Mouse (Mus musculus) ovary, adult 18-20 months (tissue): ENCODE results near the gene Serping1.
A peak's percentile ranks its signal among the peaks of the same experiment; 100 is the strongest.
"Not testable (repeated sequence)": the region's sequence is repeated elsewhere in the genome, so short reads cannot be mapped to it uniquely, and the experiment has no call there.

Experiments
- DNase-seq: peaks from one replicate; pipeline ENCODE4 v3.0.0; 2022; ENCODE audit warnings: low spot score, mixed read lengths

The Serping1 gene

DNA sequence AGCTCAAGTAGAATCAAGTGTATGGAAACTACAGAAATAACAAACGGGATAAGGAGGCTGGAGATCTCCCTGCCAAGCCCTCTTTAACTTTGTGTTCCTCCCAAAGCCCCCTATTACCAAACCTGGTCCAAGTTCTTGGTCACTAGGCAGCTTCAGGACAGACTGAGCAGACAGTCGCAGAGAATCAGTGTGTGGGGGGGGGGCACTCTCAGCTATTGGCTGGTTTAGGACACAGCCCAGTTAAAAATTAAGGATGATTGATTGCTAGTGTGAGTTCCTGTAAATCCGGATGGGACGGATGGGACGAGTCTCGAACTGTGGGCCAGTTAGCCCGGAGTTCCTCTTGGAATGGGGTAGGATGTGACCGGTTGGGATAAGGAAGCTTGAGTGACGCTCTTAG, at the start of gene Serping1:
Gene Serping1 (minus strand): TSS at position 204 of the 400 bp plus-strand sequence.
- DNase-seq = no peak

DNA sequence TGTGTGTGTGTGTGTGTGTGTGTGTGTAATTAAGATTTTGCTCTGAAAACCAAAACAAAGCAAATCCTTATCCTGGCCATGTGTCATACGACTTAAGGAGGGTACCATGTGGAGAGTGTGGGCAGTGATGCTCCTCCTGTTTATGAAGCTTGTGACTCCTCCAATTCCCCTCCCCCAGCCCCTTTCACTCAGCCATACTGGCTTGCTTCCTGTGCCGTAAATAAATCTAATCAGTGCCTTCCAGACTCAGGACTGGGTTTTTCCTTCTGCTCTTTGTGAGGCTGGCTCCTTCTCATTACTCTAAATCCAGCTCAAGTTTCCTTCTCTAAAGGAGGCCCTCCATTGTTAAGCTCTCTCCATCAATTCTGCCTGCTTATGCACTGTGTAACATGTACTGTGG, 48.0 kb upstream of the Serping1 start:
- DNase-seq = no peak

DNA sequence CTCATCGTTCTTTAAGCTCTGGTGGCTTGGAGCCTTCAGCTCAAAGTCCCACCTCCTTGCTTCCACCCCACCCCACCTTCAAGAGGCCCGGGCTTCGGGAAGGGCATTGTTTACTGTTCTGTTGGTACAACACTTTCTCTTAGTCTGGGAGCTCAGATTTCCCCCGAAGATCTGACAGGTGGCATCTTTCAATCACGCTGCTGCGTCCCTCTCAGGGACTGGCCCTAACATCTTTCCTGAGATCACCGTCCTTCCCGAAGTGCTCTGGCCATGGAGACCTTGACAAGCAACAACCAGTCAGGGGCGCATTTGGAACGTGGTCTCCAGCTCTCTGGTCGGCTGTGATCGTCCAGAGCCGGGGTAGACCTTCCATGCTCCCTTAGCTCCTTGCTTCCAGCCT, 47.3 kb upstream of the Serping1 start, which contains the start of gene Smtnl1:
Gene Smtnl1 (minus strand): TSS at position 101 of the 400 bp plus-strand sequence.
- no peak for DNase-seq

DNA sequence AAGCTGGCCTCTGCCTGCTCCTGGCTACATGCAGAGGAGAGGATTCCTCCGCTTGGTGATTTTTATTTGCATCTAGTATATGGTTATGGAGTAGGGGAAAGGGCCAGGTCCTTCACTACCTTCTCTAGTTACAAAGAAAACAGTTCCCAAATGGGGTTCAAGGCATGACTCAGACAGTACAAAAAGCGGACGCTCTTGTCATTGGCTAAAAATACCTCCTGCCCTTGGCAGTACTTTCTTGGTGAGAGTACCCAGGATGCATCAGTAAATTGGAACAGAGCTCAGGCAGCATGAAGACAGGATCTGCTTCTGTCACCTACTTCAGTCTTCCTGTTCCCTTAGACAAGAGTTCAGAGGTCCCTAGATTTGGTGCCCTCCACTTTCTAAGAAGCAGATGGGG, 44.6 kb upstream of the Serping1 start:
- DNase-seq = no peak

DNA sequence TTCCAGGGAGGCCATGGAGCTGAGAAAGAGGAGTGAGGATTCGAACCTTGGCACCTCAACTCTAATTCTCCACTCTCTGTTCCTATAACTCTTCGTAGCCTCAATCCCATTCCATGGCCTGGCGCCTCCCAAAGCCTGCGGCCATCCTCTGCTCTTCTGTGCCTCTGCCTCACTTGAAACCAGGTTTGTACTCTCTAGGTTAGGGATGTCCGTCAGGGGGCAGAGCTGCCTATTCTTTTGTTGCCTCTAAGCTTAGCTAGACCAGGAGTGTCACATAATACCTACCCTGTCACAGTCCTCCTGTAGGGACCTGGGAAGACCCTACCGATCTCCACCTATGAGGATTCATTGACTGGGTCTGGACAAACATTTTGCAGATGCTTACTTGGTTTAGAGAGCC, 37.4 kb upstream of the Serping1 start:
- no peak for DNase-seq

DNA sequence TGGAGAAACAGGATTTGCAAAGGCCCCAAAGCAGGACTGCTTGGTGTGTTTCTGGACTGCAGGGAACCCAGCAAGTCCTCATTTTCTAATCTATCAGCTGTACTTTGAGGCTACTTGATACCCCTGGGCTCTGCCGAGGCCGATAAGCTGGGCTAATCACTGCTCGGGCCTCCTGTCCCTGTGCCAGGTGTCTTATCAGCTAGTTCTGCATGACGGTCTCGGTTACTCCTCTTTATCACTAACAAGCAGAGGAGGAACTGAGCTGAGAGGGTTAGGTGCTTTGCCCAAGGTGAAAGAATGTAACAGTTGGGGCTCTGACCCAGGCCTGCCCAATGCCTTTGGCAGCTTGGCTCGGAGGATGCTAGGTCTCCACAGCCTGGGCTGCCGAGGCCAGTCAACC, 36.6 kb upstream of the Serping1 start:
- DNase-seq = peak; percentile 54

DNA sequence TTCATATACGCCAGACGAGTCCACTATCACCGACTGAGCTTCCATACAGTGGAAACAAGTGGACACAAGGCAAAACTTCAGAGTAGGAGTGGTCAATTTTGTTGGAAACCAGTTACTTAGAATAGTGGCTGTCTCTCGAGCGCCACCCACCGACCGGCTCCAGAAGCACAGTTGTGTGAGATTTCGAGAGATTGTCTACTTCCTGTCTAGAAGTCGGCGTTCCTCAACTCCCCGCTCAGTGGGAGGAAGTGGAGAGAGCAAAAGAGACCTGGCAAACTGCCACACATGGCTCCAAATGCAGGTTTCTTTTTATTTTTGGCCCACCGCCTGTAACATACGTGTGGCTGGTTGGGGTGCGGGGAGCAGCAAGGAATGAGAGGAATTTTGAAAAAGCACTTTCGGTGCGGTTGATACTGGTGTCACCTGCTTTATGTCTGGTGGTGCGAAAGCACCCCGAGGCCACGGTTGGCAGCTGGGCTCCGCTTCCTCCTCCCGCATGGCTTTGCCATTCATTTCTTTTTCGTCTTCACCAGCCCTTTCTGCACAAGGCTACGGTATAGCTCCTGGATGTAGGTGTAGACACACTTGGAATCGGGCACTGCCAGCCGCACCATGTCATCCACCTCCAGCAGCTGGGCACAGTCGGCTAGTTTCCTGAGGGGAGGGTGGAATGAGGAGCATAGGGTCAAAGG, 35.8 kb upstream of the Serping1 start:
- peak; percentile 66 for DNase-seq

DNA sequence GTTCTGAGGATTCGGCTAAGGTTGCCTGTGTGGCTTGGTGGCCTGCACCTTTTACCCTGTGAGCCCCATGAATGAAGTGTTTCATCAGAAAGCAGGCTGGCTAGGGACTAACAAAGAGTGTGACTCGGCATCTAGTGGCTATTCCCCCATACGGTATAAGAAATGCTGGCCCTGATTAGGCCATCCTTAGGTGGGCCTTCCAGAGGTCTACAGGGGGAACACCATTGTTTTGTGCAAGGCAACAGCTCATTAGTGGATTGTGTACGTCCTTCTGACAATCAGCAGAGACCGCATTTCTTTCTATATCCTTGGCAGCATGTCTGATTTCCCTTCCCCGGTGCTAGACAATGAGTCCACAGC, 35.3 kb upstream of the Serping1 start:
- no peak for DNase-seq

DNA sequence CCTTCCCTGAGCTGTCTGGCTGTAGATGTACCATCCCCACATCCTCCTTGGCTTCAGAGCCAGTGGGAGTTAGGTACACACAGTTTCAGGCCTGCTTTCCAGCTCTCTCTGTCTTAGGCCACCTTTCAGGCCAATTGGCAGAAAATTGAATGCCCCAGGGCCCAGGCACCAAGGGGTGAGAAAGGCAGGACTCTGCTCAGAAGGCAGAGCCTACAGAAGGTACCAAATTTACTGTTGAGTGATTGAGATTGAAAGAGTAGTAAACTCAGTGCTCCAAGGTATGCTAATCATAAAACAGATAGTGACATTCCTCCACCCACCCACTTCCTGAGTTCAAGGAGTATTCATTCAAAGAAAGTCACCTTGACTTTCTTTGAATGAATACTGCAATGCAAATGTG, 34.1 kb upstream of the Serping1 start:
- no peak for DNase-seq

DNA sequence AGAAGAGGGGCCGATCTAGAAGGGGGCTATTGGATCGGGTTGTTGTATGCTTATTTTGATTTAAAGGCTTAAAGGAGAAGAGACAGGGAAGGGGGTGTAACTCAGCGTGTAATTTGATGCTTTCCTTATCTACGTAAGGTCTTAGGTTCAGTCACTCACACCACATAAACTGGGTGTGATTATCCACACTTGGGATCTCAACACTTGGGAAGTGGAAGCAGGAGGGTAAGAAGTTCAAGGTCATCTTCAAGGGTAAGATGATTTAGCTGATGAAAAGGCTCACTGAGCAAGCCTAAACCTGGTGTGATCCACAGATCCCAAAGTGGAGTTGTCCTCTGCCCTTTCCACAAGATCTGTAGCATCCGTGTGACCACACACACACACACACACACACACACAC, 31.3 kb upstream of the Serping1 start:
- DNase-seq = no peak

DNA sequence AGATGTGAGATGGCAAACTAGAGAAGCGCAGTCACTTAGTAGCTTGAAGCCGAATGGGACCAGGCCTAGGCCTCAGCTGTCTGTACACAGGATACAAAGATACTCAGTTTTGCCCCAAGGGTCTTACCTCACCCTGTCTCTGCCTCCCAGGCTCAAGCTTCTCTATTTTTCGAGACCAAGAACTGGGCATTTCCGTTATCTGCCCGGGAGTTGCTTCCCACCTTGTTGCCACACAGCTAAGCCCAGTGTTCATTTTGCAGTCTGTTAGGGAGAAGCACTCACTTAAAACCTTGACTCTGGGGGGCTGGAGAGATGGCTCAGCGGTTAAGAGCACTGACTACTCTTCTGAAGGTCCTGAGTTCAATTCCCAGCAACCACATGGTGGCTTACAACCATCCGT, 28.7 kb upstream of the Serping1 start:
- DNase-seq = no peak

DNA sequence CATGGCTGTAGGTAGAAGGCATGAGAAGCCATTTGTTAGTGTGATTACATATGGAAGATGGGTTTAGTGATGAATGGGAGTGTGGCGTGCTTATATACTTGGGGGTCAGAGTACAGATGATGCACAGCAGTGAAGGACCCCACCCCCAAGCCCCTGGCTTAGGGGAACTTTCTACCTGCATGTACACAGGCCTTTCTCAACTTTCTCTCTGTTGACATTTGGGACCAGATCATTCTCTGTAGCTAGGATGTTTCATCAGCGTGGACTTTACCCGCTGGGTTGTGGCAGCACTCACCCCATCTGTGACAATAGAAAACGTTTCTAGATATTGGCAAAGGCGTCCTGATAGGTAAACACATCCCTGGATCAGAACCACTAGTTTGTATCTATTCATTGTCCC, 26.0 kb upstream of the Serping1 start:
- not testable (repeated sequence) for DNase-seq

DNA sequence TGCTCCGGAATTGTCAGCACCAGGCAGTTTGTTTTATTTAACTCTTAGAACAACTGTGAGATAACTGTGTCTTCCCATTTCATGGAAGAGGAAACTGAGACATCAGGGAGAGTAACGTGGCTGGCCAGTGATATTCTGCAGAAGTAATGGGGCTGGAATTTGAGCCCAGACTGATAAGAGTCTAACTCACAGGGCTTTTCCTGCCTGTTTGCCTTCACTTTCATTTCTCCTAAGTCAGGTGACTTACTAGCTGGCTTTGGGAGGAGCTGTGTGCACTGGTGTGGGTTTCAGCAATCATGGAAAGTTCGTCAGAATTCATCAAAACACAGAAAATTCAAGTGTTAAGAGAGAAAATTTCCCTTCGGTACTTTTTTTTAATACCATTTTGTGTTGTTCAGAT, 25.1 kb upstream of the Serping1 start:
- no peak for DNase-seq

DNA sequence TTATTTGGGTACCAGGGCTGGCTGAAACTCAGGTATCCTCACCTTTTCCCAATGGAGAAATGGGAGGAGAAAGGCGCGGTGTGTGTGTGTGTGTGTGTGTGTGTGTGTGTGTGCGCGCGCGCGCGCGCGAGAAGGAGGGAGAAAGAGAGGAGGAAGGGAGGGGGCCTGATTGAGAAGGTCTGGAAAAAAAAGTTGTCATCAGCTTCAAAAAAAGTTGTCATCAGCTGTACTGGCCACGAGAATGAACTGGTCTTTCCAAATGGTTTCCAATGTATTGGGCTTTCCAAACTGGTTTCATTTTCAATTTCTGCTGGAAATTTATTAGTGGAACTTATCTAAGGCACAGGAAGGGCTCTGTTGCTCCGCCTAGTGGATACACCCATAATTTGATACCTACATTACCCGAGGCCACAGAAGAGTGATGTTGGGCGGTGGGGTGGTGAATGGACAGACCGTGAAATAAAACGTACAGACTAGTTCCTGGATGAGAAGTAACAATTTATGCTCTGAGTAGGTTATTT, 23.9 kb upstream of the Serping1 start:
- peak; percentile 29 for DNase-seq

DNA sequence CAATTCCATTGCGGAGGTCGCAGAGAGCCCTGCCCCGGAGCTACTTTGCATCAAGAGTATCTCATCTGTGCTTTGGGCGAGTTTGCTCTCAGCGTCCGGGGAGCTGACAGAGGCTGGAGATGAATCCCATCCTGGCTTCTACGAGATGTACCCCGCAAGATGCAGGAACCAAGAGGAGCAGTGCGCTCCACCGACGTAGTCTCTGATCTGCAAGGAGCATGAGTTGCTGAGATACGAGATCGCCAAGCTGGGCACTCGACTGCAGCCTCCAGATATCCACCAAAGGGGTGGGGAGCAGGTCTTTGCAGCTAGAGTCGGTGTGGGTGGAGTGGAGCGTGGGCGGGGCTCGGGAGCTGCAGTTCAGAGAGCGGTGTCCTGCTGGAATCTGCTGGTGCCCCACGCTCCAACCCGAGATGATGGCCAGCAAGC, 23.3 kb upstream of the Serping1 start, which contains the start of gene Ube2l6:
Gene Ube2l6 (plus strand): TSS at position 336 of the 429 bp plus-strand sequence.
- DNase-seq = peak; percentile 62

DNA sequence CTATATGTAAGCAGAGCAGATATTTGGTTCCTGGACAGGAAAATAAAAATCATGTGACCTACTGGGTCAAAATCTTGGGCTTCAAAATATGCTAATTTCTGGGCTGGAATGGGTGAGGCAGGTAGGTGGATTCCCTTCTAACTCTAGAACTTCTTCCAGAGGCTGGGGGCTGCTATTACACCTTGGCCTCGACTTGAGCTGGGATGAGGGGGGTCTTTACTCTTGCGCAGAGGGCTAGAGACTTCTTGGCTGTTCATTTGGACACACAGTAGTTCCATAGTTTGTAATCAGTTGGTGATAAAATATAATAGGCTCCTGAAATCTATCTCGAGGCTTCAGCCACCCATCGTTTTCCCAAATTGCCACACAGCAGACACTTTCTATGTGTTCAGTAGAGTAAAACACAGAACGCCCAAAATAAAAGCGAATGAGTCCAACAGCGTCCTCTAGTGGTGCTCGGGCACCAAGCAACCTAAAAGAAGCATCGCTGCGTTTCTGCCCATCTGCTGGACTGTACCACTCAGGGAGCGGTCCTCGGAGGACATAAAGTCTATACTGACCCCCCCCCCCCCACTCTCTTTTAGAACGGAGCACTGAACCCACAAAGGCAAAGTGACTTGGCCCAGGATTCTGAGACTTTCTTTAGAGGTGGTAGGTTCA, 22.7 kb upstream of the Serping1 start:
- peak; percentile 23 for DNase-seq

DNA sequence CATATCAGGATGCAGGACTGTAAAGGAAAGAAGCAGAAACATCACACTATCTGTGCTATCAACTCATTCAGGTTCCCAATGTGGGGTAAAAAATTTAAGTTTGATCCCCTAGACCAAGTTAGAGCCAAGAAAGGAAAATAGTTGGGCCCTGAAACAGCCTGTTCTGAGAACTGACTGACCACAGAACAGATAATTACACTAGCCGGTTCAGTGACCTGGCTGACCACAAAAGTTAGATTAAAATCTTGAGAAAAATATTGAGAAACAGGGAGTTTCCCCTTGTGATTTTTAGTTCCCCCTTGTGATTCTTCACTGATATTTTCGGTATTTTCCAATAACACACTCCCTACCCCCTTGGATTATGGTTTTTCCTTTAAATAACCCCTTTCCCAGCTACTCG, 18.6 kb upstream of the Serping1 start:
- DNase-seq = no peak

DNA sequence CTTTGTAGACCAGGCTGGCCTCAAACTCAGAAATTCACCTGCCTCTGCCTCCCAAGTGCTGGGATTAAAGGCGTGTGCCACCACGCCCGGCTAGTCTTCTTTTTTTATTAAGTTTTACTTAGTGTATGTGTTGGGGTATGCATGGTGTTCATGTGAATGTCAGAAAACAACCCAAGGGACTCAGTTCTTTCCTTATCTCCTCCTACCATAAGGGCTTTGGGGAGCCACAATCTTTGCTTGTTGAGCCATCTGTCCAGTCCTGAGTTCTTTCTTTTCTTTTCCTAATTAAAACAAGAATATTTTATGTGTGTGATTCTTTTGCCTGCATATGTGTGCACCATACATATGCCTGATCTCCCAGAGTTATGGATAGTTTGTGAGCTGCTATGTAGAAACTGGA, 17.9 kb upstream of the Serping1 start:
- DNase-seq = no peak

DNA sequence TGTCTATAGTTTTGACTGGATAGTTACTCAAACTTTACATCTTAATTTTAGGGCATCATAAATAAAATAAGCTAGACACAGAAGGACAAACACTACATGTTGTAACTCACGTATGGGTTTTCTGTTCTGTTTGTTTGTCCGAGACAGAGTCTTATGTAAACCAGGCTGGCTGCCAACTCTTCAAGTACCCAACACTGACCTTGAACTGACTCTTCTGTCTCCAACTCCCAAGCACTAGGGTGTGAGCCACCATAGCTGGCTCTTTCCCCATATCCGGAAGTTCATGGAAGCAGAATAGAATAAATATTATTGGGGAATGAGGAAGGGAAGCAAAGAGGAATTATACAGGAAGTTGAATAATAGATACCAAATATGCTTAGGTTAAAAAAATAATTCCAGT, 17.3 kb upstream of the Serping1 start:
- DNase-seq = no peak

DNA sequence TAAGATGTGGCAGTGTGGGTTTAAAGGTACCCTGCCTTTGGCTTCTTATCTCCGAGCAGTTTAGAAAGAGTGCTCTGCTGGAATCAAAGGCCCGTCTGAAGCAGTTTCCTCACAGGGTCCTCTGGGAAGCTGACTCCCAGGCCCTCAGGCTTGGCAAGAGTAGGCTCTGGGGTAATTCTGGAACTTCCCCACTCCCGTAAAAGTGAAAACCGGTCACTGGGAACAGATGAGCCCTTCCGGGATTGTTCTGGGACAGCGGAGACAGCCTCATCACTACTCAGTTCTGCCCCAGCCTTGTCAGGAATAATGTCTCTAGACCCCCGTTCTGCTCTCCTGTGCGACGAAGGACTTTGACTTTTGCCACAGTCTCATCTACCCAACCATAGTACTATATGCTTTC, 15.2 kb upstream of the Serping1 start:
- no peak for DNase-seq

DNA sequence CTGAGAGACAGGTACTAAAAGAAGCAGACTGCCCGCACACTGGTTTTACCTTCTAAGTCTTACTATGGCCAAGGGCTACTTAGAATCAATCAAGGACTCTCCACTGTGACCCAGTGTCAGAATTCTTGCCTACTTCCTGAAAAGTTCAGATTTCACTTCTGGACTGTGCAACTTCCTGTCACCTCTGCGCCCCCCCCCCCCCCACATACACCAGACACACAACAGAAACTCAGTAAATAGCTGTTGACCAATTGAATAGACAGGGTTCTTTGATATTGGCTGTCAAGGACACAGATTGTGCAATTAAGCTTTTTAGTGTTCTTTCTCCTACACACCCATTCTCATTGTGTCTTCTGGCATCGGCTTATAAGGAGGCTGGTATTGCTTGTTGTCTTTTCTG, 13.1 kb upstream of the Serping1 start:
- DNase-seq = no peak

DNA sequence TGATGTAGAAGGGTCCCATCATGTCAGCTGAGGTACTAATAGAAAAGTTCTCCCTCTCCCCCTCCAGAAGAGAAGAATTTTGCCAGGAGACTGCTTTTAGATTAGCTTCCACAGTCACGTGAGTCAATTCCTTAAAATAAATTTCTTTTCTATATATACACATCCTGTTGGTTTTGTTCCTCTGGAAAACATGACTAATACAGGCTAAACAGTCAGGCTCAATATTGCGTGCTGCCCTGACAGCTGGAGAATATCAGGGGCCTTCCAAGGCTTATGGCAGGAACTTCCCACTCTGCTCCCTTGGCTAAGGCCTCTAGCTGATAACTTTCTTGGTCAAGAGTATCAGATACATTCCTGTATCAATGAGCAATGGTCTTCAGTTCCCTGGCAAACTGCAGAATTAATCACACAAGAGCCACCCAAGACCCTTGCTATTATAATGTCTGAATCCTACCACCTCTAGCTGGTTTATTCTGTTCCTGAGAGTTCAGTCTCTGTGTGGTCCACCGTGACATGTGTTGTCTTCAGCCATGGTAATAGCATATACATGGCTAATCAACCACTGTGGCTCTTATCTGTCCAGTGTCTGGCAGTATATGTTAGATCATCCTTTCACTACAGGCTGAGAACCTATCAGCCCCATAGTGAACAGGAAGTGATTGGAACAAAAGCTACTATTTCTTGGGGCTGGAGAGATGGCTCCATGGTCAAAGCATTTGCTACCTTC, 8.8 kb upstream of the Serping1 start:
- no peak for DNase-seq

DNA sequence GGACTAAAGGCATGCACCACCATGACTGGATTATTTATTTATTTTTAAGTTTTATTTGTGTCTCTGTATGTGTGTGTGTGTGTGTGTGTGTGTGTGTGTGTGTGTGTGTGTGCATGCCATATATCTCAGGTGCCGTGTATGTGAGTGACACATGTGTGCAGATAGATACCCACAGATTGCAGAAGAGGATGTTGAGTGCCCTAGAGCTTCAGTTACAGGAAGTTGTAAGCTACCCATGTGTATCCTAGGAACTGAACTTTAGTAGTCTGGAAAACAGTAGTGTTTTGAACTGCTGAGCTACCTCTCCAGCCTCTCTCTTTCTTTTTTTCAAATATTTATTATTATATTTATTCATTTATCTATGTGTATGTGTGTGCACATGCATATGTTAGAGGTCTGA, 8.1 kb upstream of the Serping1 start:
- no peak for DNase-seq
